Mouse (Mus musculus): Measurements from ENCODE around the gene Paf1. TPM values are rescaled to one million over a fixed set of nuclear protein-coding genes. Genes with fewer than 3 reads are reported as not detected.

The Paf1 gene
- total and polyA plus RNA-seq, 3 experiments: 53.5 to 645 (median 99.9) TPM

GRCm38 (mm10) chr7:28436932-28437570 is 44.3 kb downstream of the Paf1 start, which contains the start of gene Gmfg (continued):
- no peak for TF ChIP-seq EP300 (IDR thresholded peaks at IDR 0.05; ENCODE audit: low read depth in 1 of 2, low read length in 2 of 2)
- peak; percentile 18; the same call in 1 of the 2 replicates for TF ChIP-seq HCFC1 (IDR thresholded peaks at IDR 0.05; ENCODE audit: low read depth, low read length)
- peak; percentile 85 for TF ChIP-seq MXI1 (IDR thresholded peaks at IDR 0.05; ENCODE audit: low read depth, low read length)
- TF ChIP-seq TBP (IDR thresholded peaks at IDR 0.05; ENCODE audit: low read depth, low read length): peak; percentile 57
- no peak for TF ChIP-seq GABPA (IDR thresholded peaks at IDR 0.05; ENCODE audit: low read depth, low read length)

- H3K79me2 ChIP-seq (ENCODE audit: control insufficient read depth, insufficient read depth, low read length, poor library complexity): peaks cover 7% of the 10 kb centered on the region
- no peak for DNase-seq (ENCODE audit: low read depth, low spot score)
- no peak overlapping the region for H3K9ac ChIP-seq (ENCODE audit: control insufficient read depth, low read depth, low read length, poor library complexity, severe bottlenecking)
- no peaks in the 10 kb centered on the region for H3K9me3 ChIP-seq (replicated peaks; ENCODE audit: insufficient read depth, low read length)
- peaks cover 23 to 48% of the 10 kb centered on the region in 2 experiments for H3K4me1 ChIP-seq (ENCODE audit: control insufficient read depth in 1 of 2, insufficient read depth in 2 of 2, low read length in 2 of 2)
- peaks cover 0 to 48% of the 10 kb centered on the region in 2 experiments; a peak in 2 of 4 replicates for H3K36me3 ChIP-seq (ENCODE audit: control insufficient read depth in 1 of 2, insufficient read depth in 2 of 2, low read length in 2 of 2)
- H3K4me3 ChIP-seq (ENCODE audit: control insufficient read depth in 1 of 2, insufficient read depth in 1 of 2, low read depth in 2 of 2, low read length in 2 of 2): no peak overlapping the region
- H3K27ac ChIP-seq (ENCODE audit: control insufficient read depth, low read depth, low read length): no peak overlapping the region
- H3K27me3 ChIP-seq (ENCODE audit: control insufficient read depth in 1 of 2, insufficient read depth in 2 of 2, low read length in 2 of 2): no peaks in the 10 kb centered on the region
- 0 out of 2 replicates have a peak, but pooled peaks have one; percentile 16 for TF ChIP-seq SIN3A (IDR thresholded peaks at IDR 0.05; ENCODE audit: low read length)
- TF ChIP-seq ZNF384 (IDR thresholded peaks at IDR 0.05; ENCODE audit: low read depth, low read length): peak; percentile 74
- no peak for TF ChIP-seq KAT2A (conservative IDR thresholded peaks at IDR 0.05; ENCODE audit: low read depth, low read length)
Measured at GRCm38 (mm10) chr7:28437964-28438363, 45.2 kb downstream of the Paf1 start.

- Histone ChIP-seq H3K36me3 (ENCODE audit: control insufficient read depth in 1 of 2, insufficient read depth in 2 of 2, low read length in 2 of 2) (peaks cover 0 to 44% of the 10 kb centered on the region in 2 experiments; a peak in 2 of 4 replicates), H3K9me3 (replicated peaks; ENCODE audit: insufficient read depth, low read length) (no peaks in the 10 kb centered on the region), H3K4me3 (ENCODE audit: control insufficient read depth in 1 of 2, insufficient read depth in 1 of 2, low read depth in 2 of 2, low read length in 2 of 2) (no peak overlapping the region), H3K9ac (ENCODE audit: control insufficient read depth, low read depth, low read length, poor library complexity, severe bottlenecking) (no peak overlapping the region), H3K79me2 (ENCODE audit: control insufficient read depth, insufficient read depth, low read length, poor library complexity) (peaks cover 7% of the 10 kb centered on the region), H3K27ac (ENCODE audit: control insufficient read depth, low read depth, low read length) (no peak overlapping the region), H3K4me1 (ENCODE audit: control insufficient read depth in 1 of 2, insufficient read depth in 2 of 2, low read length in 2 of 2) (peaks cover 20 to 41% of the 10 kb centered on the region in 2 experiments), H3K27me3 (ENCODE audit: control insufficient read depth in 1 of 2, insufficient read depth in 2 of 2, low read length in 2 of 2) (no peaks in the 10 kb centered on the region)
- peak; percentile 82 for TF ChIP-seq ZNF384 (IDR thresholded peaks at IDR 0.05; ENCODE audit: low read depth, low read length)
- no peak for TF ChIP-seq MEF2A (IDR thresholded peaks at IDR 0.05; ENCODE audit: extremely low read depth, insufficient replicate concordance, low read depth, low read length, poor library complexity, severe bottlenecking)
- DNase-seq (ENCODE audit: low read depth, low spot score): no peak
Measured at GRCm38 (mm10) chr7:28438771-28439170, 46.0 kb downstream of the Paf1 start.

GRCm38 (mm10) chr7:28440739-28441138 is 48.0 kb downstream of the Paf1 start:
- Histone ChIP-seq H3K4me1 (ENCODE audit: control insufficient read depth in 1 of 2, insufficient read depth in 2 of 2, low read length in 2 of 2) (peaks cover 13 to 31% of the 10 kb centered on the region in 2 experiments), H3K9ac (ENCODE audit: control insufficient read depth, low read depth, low read length, poor library complexity, severe bottlenecking) (peak overlapping the region; percentile 24), H3K27ac (ENCODE audit: control insufficient read depth, low read depth, low read length) (peak overlapping the region; percentile 44)
- TF ChIP-seq EP300 (IDR thresholded peaks at IDR 0.05; ENCODE audit: low read depth in 1 of 2, low read length in 2 of 2): peak; percentile 47 to 59; a peak in 3 of 4 replicates
- TF ChIP-seq GABPA (IDR thresholded peaks at IDR 0.05; ENCODE audit: low read depth, low read length): no peak
- TF ChIP-seq MAZ (IDR thresholded peaks at IDR 0.05; ENCODE audit: low read depth, low read length): peak; percentile 33; the same call in 1 of the 2 replicates
- TF ChIP-seq RCOR1 (IDR thresholded peaks at IDR 0.05; ENCODE audit: low read depth, low read length): peak; percentile 49; the same call in 1 of the 2 replicates
- peak; percentile 85 for TF ChIP-seq SIN3A (IDR thresholded peaks at IDR 0.05; ENCODE audit: low read length)
- peak in 1 of 2 experiments; percentile 24; a peak in 1 of 4 replicates for TF ChIP-seq POLR2A (IDR thresholded peaks at IDR 0.05; ENCODE audit: control insufficient read depth in 1 of 2, insufficient read depth in 1 of 2, low read depth in 1 of 2, low read length in 2 of 2, poor library complexity in 1 of 2)
- TF ChIP-seq NELFE (IDR thresholded peaks at IDR 0.05; ENCODE audit: low read depth, low read length): no peak
- TF ChIP-seq MXI1 (IDR thresholded peaks at IDR 0.05; ENCODE audit: low read depth, low read length): no peak; the same call in 1 of the 2 replicates
- TF ChIP-seq POLR2AphosphoS5 (IDR thresholded peaks at IDR 0.05; ENCODE audit: borderline replicate concordance, low read depth, low read length): no peak
- no peak for TF ChIP-seq KAT2A (conservative IDR thresholded peaks at IDR 0.05; ENCODE audit: low read depth, low read length)
- TF ChIP-seq USF2 (IDR thresholded peaks at IDR 0.05; ENCODE audit: borderline replicate concordance in 1 of 2, insufficient read depth in 1 of 2, low read depth in 1 of 2, low read length in 2 of 2): no peak
- no peak for TF ChIP-seq NRF1 (IDR thresholded peaks at IDR 0.05; ENCODE audit: insufficient read depth, low read depth, low read length, poor library complexity, severe bottlenecking)
- TF ChIP-seq TAL1 (IDR thresholded peaks at IDR 0.05; ENCODE audit: low read length): no peak
- peak; percentile 45; the same call in 1 of the 2 replicates for TF ChIP-seq ETS1 (IDR thresholded peaks at IDR 0.05; ENCODE audit: low read depth, low read length)
- peak; percentile 33; the same call in 1 of the 2 replicates for TF ChIP-seq TBP (IDR thresholded peaks at IDR 0.05; ENCODE audit: low read depth, low read length)
- TF ChIP-seq ELF1 (IDR thresholded peaks at IDR 0.05; ENCODE audit: low read depth, low read length): no peak

More at GRCm38 (mm10) chr7:28440739-28441138, 48.0 kb downstream of the Paf1 start:
- H3K79me2 ChIP-seq (ENCODE audit: control insufficient read depth, insufficient read depth, low read length, poor library complexity): peaks cover 1% of the 10 kb centered on the region
- peak; percentile 88 for DNase-seq (ENCODE audit: low read depth, low spot score)
- H3K4me3 ChIP-seq (ENCODE audit: control insufficient read depth in 1 of 2, insufficient read depth in 1 of 2, low read depth in 2 of 2, low read length in 2 of 2): peak overlapping the region; percentile 10 to 12; a peak in 1 of 4 replicates
- no peaks in the 10 kb centered on the region for H3K9me3 ChIP-seq (replicated peaks; ENCODE audit: insufficient read depth, low read length)
- H3K27me3 ChIP-seq (ENCODE audit: control insufficient read depth in 1 of 2, insufficient read depth in 2 of 2, low read length in 2 of 2): no peaks in the 10 kb centered on the region
- peaks cover 0 to 30% of the 10 kb centered on the region in 2 experiments; a peak in 2 of 4 replicates for H3K36me3 ChIP-seq (ENCODE audit: control insufficient read depth in 1 of 2, insufficient read depth in 2 of 2, low read length in 2 of 2)

Data from MEL (cell line).